In the genomic region with DNA sequence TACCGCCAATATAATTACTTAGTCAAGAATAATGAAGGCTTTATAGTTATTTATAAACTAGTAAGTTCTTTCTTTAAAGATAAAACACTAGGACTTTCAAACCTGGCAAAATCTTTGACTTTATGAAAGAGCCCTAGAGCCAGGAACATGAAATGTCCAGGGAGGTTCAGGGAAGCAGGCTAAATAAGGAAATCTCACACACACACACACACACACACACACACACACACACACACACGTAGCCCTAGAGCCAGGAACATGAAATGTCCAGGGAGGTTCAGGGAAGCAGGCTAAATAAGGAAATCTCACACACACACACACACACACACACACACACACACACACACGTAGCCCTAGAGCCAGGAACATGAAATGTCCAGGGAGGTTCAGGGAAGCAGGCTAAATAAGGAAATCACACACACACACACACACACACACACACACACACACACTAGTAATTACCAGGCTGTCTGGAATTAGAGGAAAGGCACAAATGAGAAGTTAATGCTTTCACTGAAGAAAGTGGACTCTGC, we compare ENCODE assay signal across 8 mouse cellular contexts. TPM values are rescaled to one million over a fixed set of nuclear protein-coding genes. Genes with fewer than 3 reads are reported as not detected.
A peak's percentile ranks its signal among the peaks of the same experiment; 100 is the strongest.
DNase-seq lines count a peak whose midpoint lies in the region; ATAC-seq and TF ChIP-seq lines count a peak whose summit lies in the region.
"Not testable (repeated sequence)": the region's sequence is repeated elsewhere in the genome, so short reads cannot be mapped to it uniquely, and the experiment has no call there.

No protein-coding gene starts in this region.

- TF ChIP-seq CTCF in brain, embryonic 14.5 days (IDR thresholded peaks at IDR 0.05; ENCODE audit: borderline replicate concordance, extremely low read depth, insufficient read depth, insufficient read length); stomach, postnatal 0 days (IDR thresholded peaks at IDR 0.05; ENCODE audit: low read depth): not testable (repeated sequence)

- not testable (repeated sequence) for H3K4me3 ChIP-seq in forebrain, embryonic 12.5 days (replicated peaks); heart, embryonic 12.5 days; heart, embryonic 15.5 days; intestine, embryonic 16.5 days (ENCODE audit: low read length); stomach, embryonic 14.5 days (ENCODE audit: low read depth, low read length); stomach, postnatal 0 days (ENCODE audit: low read depth, low read length)

- H3K4me2 ChIP-seq in forebrain, embryonic 12.5 days; heart, embryonic 12.5 days; heart, embryonic 15.5 days; intestine, embryonic 16.5 days (ENCODE audit: low read depth, low read length); stomach, embryonic 14.5 days (replicated peaks; ENCODE audit: low read depth, low read length); stomach, postnatal 0 days (replicated peaks; ENCODE audit: low read depth): not testable (repeated sequence)

- not testable (repeated sequence) for TF ChIP-seq POLR2A in brain, embryonic 14.5 days (IDR thresholded peaks at IDR 0.05; ENCODE audit: borderline replicate concordance, extremely low read depth, insufficient read depth, insufficient read length, poor library complexity, severe bottlenecking)

- not testable (repeated sequence) for H3K9me3 ChIP-seq in forebrain, embryonic 12.5 days; heart, embryonic 12.5 days (replicated peaks); heart, embryonic 15.5 days (replicated peaks); intestine, embryonic 16.5 days (ENCODE audit: control insufficient read depth, low read length); stomach, embryonic 14.5 days (ENCODE audit: control insufficient read depth, low read depth, low read length); stomach, postnatal 0 days (ENCODE audit: control insufficient read depth, low read length)

- ATAC-seq in forebrain, embryonic 12.5 days (ENCODE audit: low FRiP score): not testable (repeated sequence)
- peak; percentile 57; the same call in 1 of the 2 replicates for ATAC-seq in heart, embryonic 12.5 days (ENCODE audit: insufficient number of reproducible peaks, low FRiP score)
- peak; percentile 70; the same call in 1 of the 2 replicates for ATAC-seq in heart, embryonic 15.5 days (replicated peaks; ENCODE audit: insufficient number of reproducible peaks, insufficient read depth, low FRiP score, low read depth)
- peak; percentile 53 for ATAC-seq in intestine, embryonic 16.5 days
- peak; percentile 14; the same call in 1 of the 2 replicates for ATAC-seq in stomach, embryonic 14.5 days (ENCODE audit: insufficient number of reproducible peaks, insufficient read depth, low FRiP score, low read depth)
- ATAC-seq in stomach, postnatal 0 days (ENCODE audit: low FRiP score, low TSS enrichment): peak; percentile 86

- peaks cover 19% of the 10 kb centered on the region for H3K36me3 ChIP-seq in forebrain, embryonic 12.5 days (replicated peaks)
- H3K36me3 ChIP-seq in heart, embryonic 12.5 days: peaks cover 47% of the 10 kb centered on the region
- peaks cover 25% of the 10 kb centered on the region for H3K36me3 ChIP-seq in heart, embryonic 15.5 days
- not testable (repeated sequence) for H3K36me3 ChIP-seq in intestine, embryonic 16.5 days (ENCODE audit: control insufficient read depth, insufficient read depth, low read length); stomach, postnatal 0 days (ENCODE audit: control insufficient read depth, insufficient read depth, low read length)
- H3K36me3 ChIP-seq in stomach, embryonic 14.5 days (ENCODE audit: control insufficient read depth, insufficient read depth, low read length): peaks cover 19% of the 10 kb centered on the region

- DNase-seq in brain, embryonic 14.5 days (ENCODE audit: low read depth): peak; percentile 8
- peak; percentile 14 to 20 for DNase-seq in heart, postnatal 10 days
- not testable (repeated sequence) for DNase-seq in stomach, postnatal 0 days (ENCODE audit: low spot score)

- not testable (repeated sequence) for H3K27ac ChIP-seq in forebrain, embryonic 12.5 days
- peak overlapping the region; percentile 69 for H3K27ac ChIP-seq in heart, embryonic 12.5 days (ENCODE audit: poor library complexity, severe bottlenecking)
- peak overlapping the region; percentile 59 for H3K27ac ChIP-seq in heart, embryonic 15.5 days
- 0 out of 2 replicates have a peak overlapping the region, but pooled peaks have one; percentile 37 for H3K27ac ChIP-seq in intestine, embryonic 16.5 days (ENCODE audit: low read length)
- 0 out of 2 replicates have a peak overlapping the region, but pooled peaks have one; percentile 28 for H3K27ac ChIP-seq in stomach, embryonic 14.5 days (ENCODE audit: low read length)
- peak overlapping the region; percentile 69 for H3K27ac ChIP-seq in stomach, postnatal 0 days (replicated peaks)

- intact Hi-C loops in heart, postnatal 10 days (cut with DNase I): not testable (repeated sequence)

- WGBS in forebrain, embryonic 12.5 days: 68% methylated on average over 3 of the region's 3 CpGs
- WGBS in heart, embryonic 12.5 days: 48% methylated on average over 3 of the region's 3 CpGs
- 36% methylated on average over 3 of the region's 3 CpGs for WGBS in heart, embryonic 15.5 days
- WGBS in intestine, embryonic 16.5 days: 50% methylated on average over 3 of the region's 3 CpGs
- 69% methylated on average over 3 of the region's 3 CpGs for WGBS in stomach, embryonic 14.5 days
- 38% methylated on average over 3 of the region's 3 CpGs for WGBS in stomach, postnatal 0 days

- TF ChIP-seq EP300 in stomach, postnatal 0 days (optimal IDR thresholded peaks at IDR 0.05): not testable (repeated sequence)

- H3K4me1 ChIP-seq in forebrain, embryonic 12.5 days: peaks cover 12% of the 10 kb centered on the region
- H3K4me1 ChIP-seq in heart, embryonic 12.5 days (replicated peaks); heart, embryonic 15.5 days (replicated peaks); intestine, embryonic 16.5 days (ENCODE audit: control insufficient read depth, insufficient read depth, low read length); stomach, embryonic 14.5 days (ENCODE audit: control insufficient read depth, insufficient read depth, low read length); stomach, postnatal 0 days (replicated peaks; ENCODE audit: control insufficient read depth, insufficient read depth): not testable (repeated sequence)

- peak overlapping the region; percentile 7; the same call in 1 of the 2 replicates for H3K9ac ChIP-seq in forebrain, embryonic 12.5 days
- H3K9ac ChIP-seq in heart, embryonic 12.5 days: peak overlapping the region; percentile 1; the same call in 1 of the 2 replicates
- H3K9ac ChIP-seq in heart, embryonic 15.5 days; intestine, embryonic 16.5 days (ENCODE audit: low read depth, low read length); stomach, embryonic 14.5 days (replicated peaks; ENCODE audit: low read depth, low read length); stomach, postnatal 0 days (ENCODE audit: low read length): not testable (repeated sequence)

- not testable (repeated sequence) for H3K27me3 ChIP-seq in forebrain, embryonic 12.5 days; heart, embryonic 12.5 days (replicated peaks); heart, embryonic 15.5 days; intestine, embryonic 16.5 days (replicated peaks; ENCODE audit: control insufficient read depth, insufficient read depth, low read length); stomach, embryonic 14.5 days (ENCODE audit: control insufficient read depth, insufficient read depth, low read length); stomach, postnatal 0 days (ENCODE audit: control insufficient read depth, insufficient read depth, low read length)

RNA-seq across cellular contexts. Expression of gene Osbpl11, which starts 32.7 kb away (rescaled TPM):
- 15.5 and 19.7 TPM in 2 replicates for polyA plus RNA-seq in brain, embryonic 14.5 days (2012; rRNA removed)
- 24.1 and 27.8 TPM in 2 replicates for polyA plus RNA-seq in forebrain, embryonic 12.5 days (2016; fragmentation: Nextera tagmentation; extraction: Ambion mirVana)
- 20.6 and 21.7 TPM in 2 replicates for polyA plus RNA-seq in heart, embryonic 12.5 days (2016; fragmentation: Nextera tagmentation; extraction: Ambion mirVana)
- polyA plus RNA-seq in heart, embryonic 15.5 days (2015; fragmentation: Nextera tagmentation; extraction: Ambion mirVana): 14.2 and 17.4 TPM in 2 replicates
- 10 to 100 TPM; 23.4 to 27.3 TPM for total RNA-seq in heart, postnatal 10 days (2021)
- polyA plus RNA-seq in intestine, embryonic 16.5 days (2015; fragmentation: Nextera tagmentation; extraction: Ambion mirVana): 8.8 and 9.4 TPM in 2 replicates
- polyA plus RNA-seq in stomach, embryonic 14.5 days (2014; fragmentation: Nextera tagmentation; extraction: Ambion mirVana): 18.2 and 19.1 TPM in 2 replicates
- polyA plus RNA-seq in stomach, postnatal 0 days (2015; fragmentation: Nextera tagmentation; extraction: Ambion mirVana): 8.1 and 9.0 TPM in 2 replicates

RNA-seq across cellular contexts. Expression of gene Snx4, which starts 33.6 kb away (rescaled TPM):
- 25.9 and 40.3 TPM in 2 replicates for polyA plus RNA-seq in brain, embryonic 14.5 days (2012; rRNA removed)
- 71.7 and 74.9 TPM in 2 replicates for polyA plus RNA-seq in forebrain, embryonic 12.5 days (2016; fragmentation: Nextera tagmentation; extraction: Ambion mirVana)
- polyA plus RNA-seq in heart, embryonic 12.5 days (2016; fragmentation: Nextera tagmentation; extraction: Ambion mirVana): 79.9 and 81.4 TPM in 2 replicates
- polyA plus RNA-seq in heart, embryonic 15.5 days (2015; fragmentation: Nextera tagmentation; extraction: Ambion mirVana): 73.9 and 77.6 TPM in 2 replicates
- total RNA-seq in heart, postnatal 10 days (2021): 10 to 100 TPM; 48.7 to 49.1 TPM
- 89.3 and 95.9 TPM in 2 replicates for polyA plus RNA-seq in intestine, embryonic 16.5 days (2015; fragmentation: Nextera tagmentation; extraction: Ambion mirVana)
- polyA plus RNA-seq in stomach, embryonic 14.5 days (2014; fragmentation: Nextera tagmentation; extraction: Ambion mirVana): 79.6 and 82.7 TPM in 2 replicates
- polyA plus RNA-seq in stomach, postnatal 0 days (2015; fragmentation: Nextera tagmentation; extraction: Ambion mirVana): 59.3 and 59.7 TPM in 2 replicates
